Mouse (Mus musculus) T-cell, adult 2 months (primary cell): Measurements from ENCODE around the gene Olfr843.

Experiments
- DNase-seq: peaks from one replicate; pipeline ENCODE4 v3.0.0; 2022; ENCODE audit warnings: low spot score

Gene Olfr843

DNA sequence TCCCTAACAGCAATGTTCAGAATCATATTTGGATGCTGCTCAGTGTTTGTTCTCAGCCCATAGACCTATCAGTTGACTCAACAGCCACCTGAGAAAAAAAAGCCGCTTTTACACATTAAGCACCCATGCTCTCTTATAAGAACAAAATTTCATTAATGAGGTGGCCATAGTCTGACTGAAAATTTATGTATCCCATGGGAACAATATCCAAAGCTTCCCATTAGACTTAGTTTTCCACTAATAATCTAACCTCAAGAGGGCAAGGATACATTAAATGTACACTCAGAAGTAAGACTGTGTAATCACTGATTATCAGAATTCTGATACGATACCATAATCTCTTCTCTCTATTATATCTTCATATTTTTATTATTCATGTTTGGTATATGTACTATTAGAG lies at the start of gene Olfr843:
Olfr843 (minus strand) TSS at position 101 of the 400 bp plus-strand sequence.
- no peak for DNase-seq
